Mouse (Mus musculus) midbrain, embryonic 11.5 days (tissue): Measurements from ENCODE around the gene Gnb3. TPM values are rescaled to one million over a fixed set of nuclear protein-coding genes. Genes with fewer than 3 reads are reported as not detected.
"Not testable (repeated sequence)": the region's sequence is repeated elsewhere in the genome, so short reads cannot be mapped to it uniquely, and the experiment has no call there.

Experiments
- ATAC-seq: fragments of 200-750 bp; cut with Nextera tagmentation; 2 replicates; pipeline ENCODE4 v1.8.0; 2017; ENCODE audit warnings: moderate TSS enrichment, moderate library complexity; ENCODE audit not compliant: low FRiP score
- DNase-seq: peaks from one replicate; pipeline ENCODE4 v3.0.0; 2015; ENCODE audit warnings: low spot score; ENCODE audit errors: missing footprints
- H3K27ac ChIP-seq: fragments of 300-500 bp; sonication (generic); 2 replicates; pipeline ENCODE4 v1.5.1; 2014; ENCODE audit warnings: low read depth, low read length
- H3K27me3 ChIP-seq: fragments of 300-500 bp; sonication (generic); 2 replicates; pipeline ENCODE4 v1.6.1; 2014; ENCODE audit warnings: mild to moderate bottlenecking, low read length, moderate library complexity, mixed read lengths; ENCODE audit not compliant: control insufficient read depth, insufficient read depth
- H3K36me3 ChIP-seq: fragments of 300-500 bp; sonication (generic); 2 replicates; pipeline ENCODE4 v1.6.1; 2014; ENCODE audit warnings: mild to moderate bottlenecking, low read length, moderate library complexity, mixed read lengths; ENCODE audit not compliant: control insufficient read depth, insufficient read depth
- H3K4me1 ChIP-seq: fragments of 300-500 bp; sonication (generic); 2 replicates; pipeline ENCODE4 v1.6.1; 2014; ENCODE audit warnings: low read length; ENCODE audit not compliant: control insufficient read depth, insufficient read depth
- H3K4me2 ChIP-seq: fragments of 300-500 bp; sonication (generic); 2 replicates; pipeline ENCODE4 v1.6.1; 2014; ENCODE audit warnings: mild to moderate bottlenecking, moderate library complexity
- H3K4me3 ChIP-seq: fragments of 300-500 bp; sonication (generic); 2 replicates; pipeline ENCODE4 v1.5.1; 2014; ENCODE audit warnings: low read depth, low read length
- H3K9ac ChIP-seq: fragments of 300-500 bp; sonication (generic); 2 replicates; pipeline ENCODE4 v1.6.1; 2014; ENCODE audit warnings: low read length
- H3K9me3 ChIP-seq: fragments of 300-500 bp; sonication (generic); 2 replicates; pipeline ENCODE4 v1.6.1; 2016; ENCODE audit warnings: low read length; ENCODE audit not compliant: control insufficient read depth
- WGBS: fragments of 180-500 bp; shearing (Covaris S2); extraction: QIAGEN DNeasy Blood & Tissue Kit; methylation state at CpG from one replicate; pipeline ENCODE4 v1.1.7; 2014; 5-methylcytosine and 5-hydroxymethylcytosine counted together
- polyA plus RNA-seq: library from polyadenylated mRNA; unstranded; fragments of >200 nt; fragmentation: Nextera tagmentation; extraction: Ambion mirVana; gene quantifications from 2 replicates; pipeline ENCODE4 v1.2.1, GENCODE M21; 2014

Gnb3 gene
- polyA plus RNA-seq, 1 experiment from 2014 or later, result 3.8 TPM

- peak; percentile 100 for DNase-seq
- Histone ChIP-seq H3K27me3 (no peaks in the 10 kb centered on the region), H3K27ac (no peak overlapping the region), H3K9ac (no peak overlapping the region), H3K4me3 (no peak overlapping the region), H3K4me2 (no peak overlapping the region), H3K9me3 (no peaks in the 10 kb centered on the region), H3K4me1 (no peaks in the 10 kb centered on the region), H3K36me3 (no peaks in the 10 kb centered on the region)
- 10% methylated on average over 9 of the region's 9 CpGs for WGBS
- peak; percentile 92 for ATAC-seq
Measured at GRCm38 (mm10) chr6:124847305-124847704, 7.2 kb upstream of the Gnb3 start.

GRCm38 (mm10) chr6:124839805-124840204, 270 bp downstream of the Gnb3 start:
- Histone ChIP-seq H3K36me3 (no peaks in the 10 kb centered on the region), H3K4me1 (peaks cover 16% of the 10 kb centered on the region), H3K27me3 (no peaks in the 10 kb centered on the region; the same call in 1 of the 2 replicates), H3K27ac (peak overlapping the region; percentile 54), H3K4me3 (no peak overlapping the region), H3K9me3 (no peaks in the 10 kb centered on the region), H3K9ac (peak overlapping the region; percentile 39), H3K4me2 (no peak overlapping the region; the same call in 1 of the 2 replicates)
- DNase-seq (peak; percentile 88), ATAC-seq (peak; percentile 37)
- 9% methylated on average over 8 of the region's 8 CpGs for WGBS

- WGBS, result 80% methylated on average over 7 of the region's 7 CpGs
- H3K4me1 ChIP-seq, result peaks cover 18% of the 10 kb centered on the region
Measured at GRCm38 (mm10) chr6:124836411-124836810, 3.7 kb downstream of the Gnb3 start.

GRCm38 (mm10) chr6:124835531-124835930, 4.5 kb downstream of the Gnb3 start:
- H3K4me1 ChIP-seq, result peaks cover 22% of the 10 kb centered on the region
- H3K4me2 ChIP-seq, result no peak overlapping the region
- ATAC-seq, result no peak
- peaks cover 12% of the 10 kb centered on the region for H3K36me3 ChIP-seq
- H3K9ac ChIP-seq, result no peak overlapping the region
- no peak overlapping the region for H3K4me3 ChIP-seq
- DNase-seq, result peak; percentile 8
- 62% methylated on average over 10 of the region's 10 CpGs for WGBS
- H3K27ac ChIP-seq, result no peak overlapping the region; the same call in 1 of the 2 replicates
- H3K27me3 ChIP-seq, result no peaks in the 10 kb centered on the region; the same call in 1 of the 2 replicates
- H3K9me3 ChIP-seq, result no peaks in the 10 kb centered on the region

More at GRCm38 (mm10) chr6:124836411-124836810, 3.7 kb downstream of the Gnb3 start:
- no peaks in the 10 kb centered on the region; the same call in 1 of the 2 replicates for H3K27me3 ChIP-seq
- no peak overlapping the region for H3K4me2 ChIP-seq
- H3K27ac ChIP-seq, result no peak overlapping the region
- ATAC-seq (no peak), DNase-seq (no peak)
- H3K9me3 ChIP-seq, result no peaks in the 10 kb centered on the region
- no peak overlapping the region for H3K4me3 ChIP-seq
- H3K36me3 ChIP-seq, result peaks cover 12% of the 10 kb centered on the region
- H3K9ac ChIP-seq, result no peak overlapping the region

GRCm38 (mm10) chr6:124834512-124835081, 5.5 kb downstream of the Gnb3 start:
- ATAC-seq (no peak), DNase-seq (peak; percentile 81)
- no peaks in the 10 kb centered on the region for H3K9me3 ChIP-seq
- H3K36me3 ChIP-seq, result peaks cover 12% of the 10 kb centered on the region
- no peaks in the 10 kb centered on the region; the same call in 1 of the 2 replicates for H3K27me3 ChIP-seq
- whole genome bisulfite sequencing, result 84% methylated on average over 6 of the region's 6 CpGs
- no peak overlapping the region for H3K9ac ChIP-seq
- peaks cover 16% of the 10 kb centered on the region for H3K4me1 ChIP-seq
- no peak overlapping the region for H3K4me3 ChIP-seq
- no peak overlapping the region for H3K27ac ChIP-seq
- H3K4me2 ChIP-seq, result no peak overlapping the region

- peak overlapping the region; percentile 74; the same call in 1 of the 2 replicates for H3K4me3 ChIP-seq
- DNase-seq, result no peak
- no peak overlapping the region for H3K9ac ChIP-seq
- H3K36me3 ChIP-seq, result peaks cover 12% of the 10 kb centered on the region
- WGBS, result 95% methylated on average over 8 of the region's 8 CpGs
- H3K4me2 ChIP-seq, result no peak overlapping the region
- H3K27me3 ChIP-seq, result no peaks in the 10 kb centered on the region; the same call in 1 of the 2 replicates
- peaks cover 22% of the 10 kb centered on the region for H3K4me1 ChIP-seq
- no peak overlapping the region for H3K27ac ChIP-seq
- ATAC-seq, result no peak
- no peaks in the 10 kb centered on the region for H3K9me3 ChIP-seq
Measured at GRCm38 (mm10) chr6:124831649-124832048, 8.4 kb downstream of the Gnb3 start.

- not testable (repeated sequence) for H3K9me3 ChIP-seq, H3K27ac ChIP-seq, ATAC-seq, DNase-seq, H3K27me3 ChIP-seq, H3K9ac ChIP-seq
- H3K4me1 ChIP-seq, result peaks cover 22% of the 10 kb centered on the region
- peak overlapping the region; percentile 74 for H3K4me3 ChIP-seq
- WGBS, result 96% methylated on average over 4 of the region's 4 CpGs
- peak overlapping the region; percentile 75 for H3K4me2 ChIP-seq
- peaks cover 12% of the 10 kb centered on the region for H3K36me3 ChIP-seq
Measured at GRCm38 (mm10) chr6:124831199-124831598, 8.9 kb downstream of the Gnb3 start.

- H3K4me3 ChIP-seq, result peak overlapping the region; percentile 74
- peak; percentile 98 for DNase-seq
- WGBS, result under 1% methylated on average over 38 of the region's 38 CpGs
Measured at GRCm38 (mm10) chr6:124829799-124830700, 10.0 kb downstream of the Gnb3 start.

More at GRCm38 (mm10) chr6:124829799-124830700, 10.0 kb downstream of the Gnb3 start:
- Histone ChIP-seq H3K9ac (peak overlapping the region; percentile 79), H3K4me1 (peaks cover 22% of the 10 kb centered on the region), H3K9me3 (no peaks in the 10 kb centered on the region), H3K4me2 (peak overlapping the region; percentile 75), H3K27ac (peak overlapping the region; percentile 78), H3K27me3 (no peaks in the 10 kb centered on the region), H3K36me3 (peaks cover 19% of the 10 kb centered on the region)
- ATAC-seq, result peak; percentile 86
